Mouse (Mus musculus): ENCODE results near the gene Fads2. TPM values are rescaled to one million over a fixed set of nuclear protein-coding genes. Genes with fewer than 3 reads are reported as not detected.

The Fads2 gene
- total and polyA plus RNA-seq, 3 experiments = 55.2 to 119 TPM; not detected in 1

- TF ChIP-seq POLR2A (IDR thresholded peaks at IDR 0.05; ENCODE audit: control insufficient read depth in 1 of 2, insufficient read depth in 1 of 2, low read depth in 1 of 2, low read length in 2 of 2, poor library complexity in 1 of 2) (no peak), GABPA (IDR thresholded peaks at IDR 0.05; ENCODE audit: low read depth, low read length) (no peak)
These were observed 83.7 kb downstream of the Fads2 start (continued) for GRCm38 (mm10) chr19:10017637-10018526.

DNA sequence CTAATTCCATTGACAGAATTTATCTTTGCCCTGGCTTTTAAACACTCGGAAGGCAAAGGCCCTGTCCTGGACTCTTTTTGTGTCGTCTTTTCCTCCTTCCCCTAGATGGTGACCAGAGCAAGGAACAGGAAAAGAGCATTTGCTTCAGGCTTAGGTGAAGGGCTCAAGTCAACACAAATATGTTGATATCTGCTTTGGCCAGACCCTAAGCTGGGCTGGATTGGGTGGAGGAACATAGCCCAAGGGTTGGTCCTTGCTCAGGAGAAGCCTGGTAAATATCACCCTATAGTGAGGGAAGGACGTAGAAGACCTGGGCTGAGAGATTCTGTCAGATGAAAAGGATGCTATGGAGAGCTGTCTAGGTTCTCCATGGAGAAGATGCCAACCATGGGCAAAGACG is 85.4 kb downstream of the Fads2 start:
- Histone ChIP-seq H3K4me1 (ENCODE audit: control insufficient read depth in 1 of 2, insufficient read depth in 2 of 2, low read length in 2 of 2) (peaks cover 2 to 34% of the 10 kb centered on the region in 2 experiments; a peak in 3 of 4 replicates), H3K27ac (ENCODE audit: control insufficient read depth, low read depth, low read length) (no peak overlapping the region), H3K27me3 (ENCODE audit: control insufficient read depth in 1 of 2, insufficient read depth in 2 of 2, low read length in 2 of 2) (no peaks in the 10 kb centered on the region; a peak in 1 of 4 replicates), H3K4me3 (ENCODE audit: control insufficient read depth in 1 of 2, insufficient read depth in 1 of 2, low read depth in 2 of 2, low read length in 2 of 2) (no peak overlapping the region), H3K79me2 (ENCODE audit: control insufficient read depth, insufficient read depth, low read length, poor library complexity) (no peaks in the 10 kb centered on the region), H3K9me3 (replicated peaks; ENCODE audit: insufficient read depth, low read length) (no peaks in the 10 kb centered on the region), H3K36me3 (ENCODE audit: control insufficient read depth in 1 of 2, insufficient read depth in 2 of 2, low read length in 2 of 2) (peaks cover 0 to 18% of the 10 kb centered on the region in 2 experiments; a peak in 2 of 4 replicates), H3K9ac (ENCODE audit: control insufficient read depth, low read depth, low read length, poor library complexity, severe bottlenecking) (no peak overlapping the region)
- TF ChIP-seq GATA1 (IDR thresholded peaks at IDR 0.05; ENCODE audit: low read depth, low read length) (no peak), USF1 (IDR thresholded peaks at IDR 0.05; ENCODE audit: low read depth, low read length) (no peak), JUND (IDR thresholded peaks at IDR 0.05; ENCODE audit: low read depth, low read length) (no peak), TBP (IDR thresholded peaks at IDR 0.05; ENCODE audit: low read depth, low read length) (no peak), MAX (IDR thresholded peaks at IDR 0.05; ENCODE audit: low read length) (no peak), HCFC1 (IDR thresholded peaks at IDR 0.05; ENCODE audit: low read depth, low read length) (no peak), ELF1 (IDR thresholded peaks at IDR 0.05; ENCODE audit: low read depth, low read length) (no peak), CTCF (IDR thresholded peaks at IDR 0.05 in 2 of 3, conservative IDR thresholded peaks at IDR 0.05 in 1 of 3; ENCODE audit: control insufficient read depth in 1 of 3, insufficient read depth in 1 of 3, low read depth in 2 of 3, low read length in 3 of 3, poor library complexity in 1 of 3, severe bottlenecking in 1 of 3) (no peak), UBTF (IDR thresholded peaks at IDR 0.05; ENCODE audit: borderline replicate concordance, insufficient read depth, low read depth, low read length) (no peak), POLR2A (IDR thresholded peaks at IDR 0.05; ENCODE audit: control insufficient read depth in 1 of 2, insufficient read depth in 1 of 2, low read depth in 1 of 2, low read length in 2 of 2, poor library complexity in 1 of 2) (no peak), KAT2A (conservative IDR thresholded peaks at IDR 0.05; ENCODE audit: low read depth, low read length) (no peak), EP300 (IDR thresholded peaks at IDR 0.05; ENCODE audit: low read depth in 1 of 2, low read length in 2 of 2) (no peak), TCF12 (IDR thresholded peaks at IDR 0.05; ENCODE audit: low read depth, low read length) (no peak), ETS1 (IDR thresholded peaks at IDR 0.05; ENCODE audit: low read depth, low read length) (no peak), MAFK (IDR thresholded peaks at IDR 0.05; ENCODE audit: borderline replicate concordance, low read depth, low read length) (no peak)
- DNase-seq (ENCODE audit: low read depth, low spot score) = no peak

GRCm38 (mm10) chr19:10015442-10015841 is 86.1 kb downstream of the Fads2 start:
- no peak overlapping the region for H3K9ac ChIP-seq (ENCODE audit: control insufficient read depth, low read depth, low read length, poor library complexity, severe bottlenecking)
- H3K27me3 ChIP-seq (ENCODE audit: control insufficient read depth in 1 of 2, insufficient read depth in 2 of 2, low read length in 2 of 2) = no peaks in the 10 kb centered on the region; a peak in 1 of 4 replicates
- H3K27ac ChIP-seq (ENCODE audit: control insufficient read depth, low read depth, low read length) = no peak overlapping the region

More at GRCm38 (mm10) chr19:10015442-10015841, 86.1 kb downstream of the Fads2 start:
- peaks cover 0 to 18% of the 10 kb centered on the region in 2 experiments; a peak in 2 of 4 replicates for H3K36me3 ChIP-seq (ENCODE audit: control insufficient read depth in 1 of 2, insufficient read depth in 2 of 2, low read length in 2 of 2)
- no peak for TF ChIP-seq HCFC1 (IDR thresholded peaks at IDR 0.05; ENCODE audit: low read depth, low read length)
- no peak overlapping the region for H3K4me3 ChIP-seq (ENCODE audit: control insufficient read depth in 1 of 2, insufficient read depth in 1 of 2, low read depth in 2 of 2, low read length in 2 of 2)
- H3K4me1 ChIP-seq (ENCODE audit: control insufficient read depth in 1 of 2, insufficient read depth in 2 of 2, low read length in 2 of 2) = peaks cover 2 to 34% of the 10 kb centered on the region in 2 experiments; a peak in 3 of 4 replicates
- DNase-seq (ENCODE audit: low read depth, low spot score) = no peak
- H3K9me3 ChIP-seq (replicated peaks; ENCODE audit: insufficient read depth, low read length) = no peaks in the 10 kb centered on the region
- H3K79me2 ChIP-seq (ENCODE audit: control insufficient read depth, insufficient read depth, low read length, poor library complexity) = no peaks in the 10 kb centered on the region
